Mouse (Mus musculus): ENCODE results near the gene Shisa8. TPM values are rescaled to one million over a fixed set of nuclear protein-coding genes. Genes with fewer than 3 reads are reported as not detected.

Shisa8 gene
- polyA plus RNA-seq, 1 experiment = not detected

- TF ChIP-seq GATA1 (IDR thresholded peaks at IDR 0.05; ENCODE audit: low read length) = no peak
Measured at GRCm38 (mm10) chr15:82175091-82175490, 37.5 kb downstream of the Shisa8 start.

- TF ChIP-seq GATA1 (IDR thresholded peaks at IDR 0.05; ENCODE audit: low read length) = no peak
Measured at GRCm38 (mm10) chr15:82172648-82173047, 40.0 kb downstream of the Shisa8 start.

GRCm38 (mm10) chr15:82170437-82171377, 41.9 kb downstream of the Shisa8 start:
- TF ChIP-seq GATA1 (IDR thresholded peaks at IDR 0.05; ENCODE audit: low read length) = no peak

- TF ChIP-seq GATA1 (IDR thresholded peaks at IDR 0.05; ENCODE audit: low read length) = no peak
Measured at GRCm38 (mm10) chr15:82169671-82170070, 42.9 kb downstream of the Shisa8 start.

GRCm38 (mm10) chr15:82167201-82168168, 45.1 kb downstream of the Shisa8 start:
- no peak for TF ChIP-seq GATA1 (IDR thresholded peaks at IDR 0.05; ENCODE audit: low read length)

GRCm38 (mm10) chr15:82166240-82167100, 46.1 kb downstream of the Shisa8 start:
- TF ChIP-seq GATA1 (IDR thresholded peaks at IDR 0.05; ENCODE audit: low read length) = no peak

GRCm38 (mm10) chr15:82165332-82166239, 47.0 kb downstream of the Shisa8 start:
- no peak for TF ChIP-seq GATA1 (IDR thresholded peaks at IDR 0.05; ENCODE audit: low read length)

GRCm38 (mm10) chr15:82164496-82164895, 48.1 kb downstream of the Shisa8 start:
- no peak for TF ChIP-seq GATA1 (IDR thresholded peaks at IDR 0.05; ENCODE audit: low read length)

- TF ChIP-seq GATA1 (IDR thresholded peaks at IDR 0.05; ENCODE audit: low read length) = no peak
Measured at GRCm38 (mm10) chr15:82164061-82164399, 48.6 kb downstream of the Shisa8 start.

- no peak for TF ChIP-seq GATA1 (IDR thresholded peaks at IDR 0.05; ENCODE audit: low read length)
Measured at GRCm38 (mm10) chr15:82163356-82164060, 49.1 kb downstream of the Shisa8 start.

GRCm38 (mm10) chr15:82161965-82162600, 50.5 kb downstream of the Shisa8 start:
- no peak for TF ChIP-seq GATA1 (IDR thresholded peaks at IDR 0.05; ENCODE audit: low read length)

- no peak for TF ChIP-seq GATA1 (IDR thresholded peaks at IDR 0.05; ENCODE audit: low read length)
Measured at GRCm38 (mm10) chr15:82160731-82161640, 51.6 kb downstream of the Shisa8 start.
